Mouse (Mus musculus) hindbrain, embryonic 15.5 days (tissue): ENCODE data around the gene Crkl. TPM values are rescaled to one million over a fixed set of nuclear protein-coding genes. Genes with fewer than 3 reads are reported as not detected.

ENCODE experiments used
- ATAC-seq: fragments of 200-750 bp; cut with Nextera tagmentation; 2 replicates; pipeline ENCODE4 v1.8.0; 2017; ENCODE audit warnings: low read depth, moderate number of reproducible peaks, moderate TSS enrichment; ENCODE audit not compliant: low FRiP score
- H3K27ac ChIP-seq: fragments of 300-500 bp; sonication (generic); replicated peaks from 2 replicates; pipeline ENCODE4 v1.5.1; 2015; ENCODE audit warnings: mild to moderate bottlenecking, inconsistent platforms
- H3K27me3 ChIP-seq: fragments of 300-500 bp; sonication (generic); 2 replicates; pipeline ENCODE4 v1.6.1; 2015; ENCODE audit warnings: control low read depth, inconsistent platforms
- H3K36me3 ChIP-seq: fragments of 300-500 bp; sonication (generic); 2 replicates; pipeline ENCODE4 v1.6.1; 2015; ENCODE audit warnings: control low read depth, inconsistent platforms
- H3K4me1 ChIP-seq: fragments of 300-500 bp; sonication (generic); replicated peaks from 2 replicates; pipeline ENCODE4 v1.6.1; 2015; ENCODE audit warnings: control low read depth, inconsistent platforms
- H3K4me2 ChIP-seq: fragments of 300-500 bp; sonication (generic); 2 replicates; pipeline ENCODE4 v1.6.1; 2015; ENCODE audit warnings: moderate library complexity, mild to moderate bottlenecking, inconsistent platforms
- H3K4me3 ChIP-seq: fragments of 300-500 bp; sonication (generic); 2 replicates; pipeline ENCODE4 v1.5.1; 2015; ENCODE audit warnings: mild to moderate bottlenecking, inconsistent platforms
- H3K9ac ChIP-seq: fragments of 300-500 bp; sonication (generic); 2 replicates; pipeline ENCODE4 v1.6.1; 2015; ENCODE audit warnings: inconsistent platforms
- H3K9me3 ChIP-seq: fragments of 300-500 bp; sonication (generic); 2 replicates; pipeline ENCODE4 v1.6.1; 2016; ENCODE audit warnings: control low read depth, inconsistent platforms
- WGBS: fragments of 180-500 bp; shearing (Covaris S2); methylation state at CpG from one replicate; pipeline ENCODE4 v1.1.7; 2015; 5-methylcytosine and 5-hydroxymethylcytosine counted together
- polyA plus RNA-seq: library from polyadenylated mRNA; unstranded; fragments of >200 nt; fragmentation: Nextera tagmentation; extraction: Ambion mirVana; gene quantifications from 2 replicates; pipeline ENCODE4 v1.2.1, GENCODE M21; 2015

Gene Crkl
- polyA plus RNA-seq, 1 experiment from 2014 or later: 85.2 TPM

GRCm38 (mm10) chr16:17460254-17460653 lies 8.5 kb downstream of the Crkl start:
- Histone ChIP-seq H3K27me3 (no peaks in the 10 kb centered on the region), H3K27ac (no peak overlapping the region), H3K9ac (no peak overlapping the region), H3K4me2 (no peak overlapping the region), H3K36me3 (peaks cover 22% of the 10 kb centered on the region; the same call in 1 of the 2 replicates), H3K4me3 (no peak overlapping the region), H3K9me3 (no peaks in the 10 kb centered on the region), H3K4me1 (peaks cover 24% of the 10 kb centered on the region)
- ATAC-seq: no peak
- WGBS: 95% methylated on average over 4 of the region's 4 CpGs

DNA sequence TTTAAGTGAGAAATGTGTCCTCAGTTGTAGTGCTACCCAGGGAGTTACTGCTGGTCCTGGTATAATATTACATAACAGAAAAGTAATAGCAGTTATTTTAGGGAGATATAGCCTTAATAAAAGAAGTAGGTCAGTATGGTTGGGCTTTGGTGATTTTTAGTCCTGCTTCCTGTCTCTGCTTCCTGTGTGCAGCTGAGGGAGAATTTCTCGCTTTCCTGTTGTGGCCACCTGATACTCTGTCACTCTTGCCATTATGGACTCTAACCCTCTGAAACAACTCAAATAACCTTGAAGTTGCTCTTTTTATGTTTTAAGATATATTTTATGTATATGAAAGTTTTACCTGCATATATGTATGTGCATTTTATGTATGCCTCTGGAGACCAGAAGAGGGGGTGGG lies 9.8 kb downstream of the Crkl start:
- no peak overlapping the region for H3K9ac ChIP-seq
- no peaks in the 10 kb centered on the region for H3K9me3 ChIP-seq
- H3K36me3 ChIP-seq: peaks cover 15% of the 10 kb centered on the region; the same call in 1 of the 2 replicates
- 86% methylated on average over 1 of the region's 1 CpGs for WGBS
- H3K4me3 ChIP-seq: no peak overlapping the region
- H3K4me1 ChIP-seq: peaks cover 14% of the 10 kb centered on the region
- H3K27me3 ChIP-seq: no peaks in the 10 kb centered on the region
- H3K4me2 ChIP-seq: no peak overlapping the region
- no peak overlapping the region for H3K27ac ChIP-seq
- no peak for ATAC-seq

GRCm38 (mm10) chr16:17463184-17463583 lies 11.4 kb downstream of the Crkl start:
- Histone ChIP-seq H3K27me3 (no peaks in the 10 kb centered on the region), H3K4me2 (no peak overlapping the region), H3K4me3 (no peak overlapping the region), H3K4me1 (peaks cover 9% of the 10 kb centered on the region; the same call in 1 of the 2 replicates), H3K9me3 (no peaks in the 10 kb centered on the region), H3K9ac (no peak overlapping the region), H3K36me3 (peaks cover 7% of the 10 kb centered on the region; the same call in 1 of the 2 replicates), H3K27ac (no peak overlapping the region)
- no peak for ATAC-seq
- WGBS: 89% methylated on average over 2 of the region's 2 CpGs

- Histone ChIP-seq H3K36me3 (peaks cover 20% of the 10 kb centered on the region), H3K4me2 (no peak overlapping the region), H3K9me3 (no peaks in the 10 kb centered on the region), H3K9ac (no peak overlapping the region), H3K4me3 (no peak overlapping the region), H3K4me1 (peaks cover 3% of the 10 kb centered on the region; the same call in 1 of the 2 replicates), H3K27me3 (no peaks in the 10 kb centered on the region), H3K27ac (no peak overlapping the region)
- 93% methylated on average over 4 of the region's 4 CpGs for WGBS
- no peak for ATAC-seq
Observed at GRCm38 (mm10) chr16:17466875-17467663, 15.3 kb downstream of the Crkl start.

GRCm38 (mm10) chr16:17472498-17472897 lies 20.7 kb downstream of the Crkl start:
- H3K4me2 ChIP-seq: no peak overlapping the region
- H3K4me3 ChIP-seq: no peak overlapping the region
- H3K27ac ChIP-seq: no peak overlapping the region
- no peaks in the 10 kb centered on the region for H3K9me3 ChIP-seq
- 94% methylated on average over 6 of the region's 6 CpGs for WGBS
- no peak overlapping the region for H3K9ac ChIP-seq
- no peaks in the 10 kb centered on the region for H3K27me3 ChIP-seq
- H3K36me3 ChIP-seq: peaks cover 21% of the 10 kb centered on the region
- no peak for ATAC-seq
- H3K4me1 ChIP-seq: peaks cover 10% of the 10 kb centered on the region

DNA sequence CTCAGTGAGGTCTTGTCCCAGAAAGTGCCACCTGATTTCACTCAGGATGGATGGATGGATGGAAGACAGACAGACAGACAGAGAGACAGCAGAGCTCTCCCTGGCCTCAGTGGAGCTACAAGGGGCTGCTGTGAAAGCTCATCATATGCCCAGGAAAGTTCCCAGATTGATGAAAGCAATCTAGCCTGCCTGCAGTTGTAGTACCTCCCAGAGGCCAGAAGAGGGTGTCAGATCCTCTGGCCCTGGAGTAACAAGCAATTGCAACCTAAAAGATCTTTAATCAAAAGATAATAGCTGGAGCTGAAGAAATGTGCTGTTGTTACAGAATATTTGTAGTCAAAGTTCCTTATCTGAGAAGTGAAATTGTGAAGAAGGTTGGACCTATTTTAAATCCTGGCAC lies 22.3 kb downstream of the Crkl start:
- ATAC-seq: no peak
- no peaks in the 10 kb centered on the region for H3K27me3 ChIP-seq
- no peaks in the 10 kb centered on the region for H3K9me3 ChIP-seq
- H3K4me2 ChIP-seq: no peak overlapping the region
- peaks cover 13% of the 10 kb centered on the region for H3K4me1 ChIP-seq
- H3K36me3 ChIP-seq: peaks cover 16% of the 10 kb centered on the region
- H3K4me3 ChIP-seq: no peak overlapping the region
- H3K9ac ChIP-seq: no peak overlapping the region
- no peak overlapping the region for H3K27ac ChIP-seq

GRCm38 (mm10) chr16:17474761-17475160 lies 23.0 kb downstream of the Crkl start:
- H3K36me3 ChIP-seq: peaks cover 11% of the 10 kb centered on the region
- WGBS: 93% methylated on average over 2 of the region's 2 CpGs

DNA sequence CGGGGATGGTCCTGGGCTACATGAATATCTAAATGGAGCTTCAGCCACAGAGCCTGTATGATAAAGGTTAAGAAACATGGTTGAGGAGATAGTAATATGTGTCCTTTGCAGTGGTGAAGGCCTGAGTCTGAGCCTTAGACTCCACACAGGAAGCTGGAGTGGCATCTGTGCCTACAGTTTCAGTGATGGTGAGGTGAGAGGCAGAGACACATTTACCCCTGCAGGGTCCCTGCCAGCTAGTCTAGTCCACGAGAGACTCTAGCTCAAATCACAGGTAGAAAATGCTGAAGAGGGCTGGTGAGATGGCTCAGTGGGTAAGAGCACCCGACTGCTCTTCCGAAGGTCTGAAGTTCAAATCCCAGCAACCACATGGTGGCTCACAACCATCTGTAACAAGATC lies 23.5 kb downstream of the Crkl start:
- WGBS: 94% methylated on average over 4 of the region's 4 CpGs
- peaks cover 13% of the 10 kb centered on the region for H3K4me1 ChIP-seq
- H3K9me3 ChIP-seq: no peaks in the 10 kb centered on the region
- H3K36me3 ChIP-seq: peaks cover 6% of the 10 kb centered on the region
- H3K4me2 ChIP-seq: no peak overlapping the region
- H3K4me3 ChIP-seq: no peak overlapping the region
- H3K27ac ChIP-seq: no peak overlapping the region
- no peak for ATAC-seq
- no peaks in the 10 kb centered on the region for H3K27me3 ChIP-seq
- no peak overlapping the region for H3K9ac ChIP-seq

More at GRCm38 (mm10) chr16:17474761-17475160, 23.0 kb downstream of the Crkl start:
- Histone ChIP-seq H3K27me3 (no peaks in the 10 kb centered on the region), H3K9me3 (no peaks in the 10 kb centered on the region), H3K4me3 (no peak overlapping the region), H3K27ac (no peak overlapping the region), H3K4me2 (no peak overlapping the region), H3K4me1 (peaks cover 13% of the 10 kb centered on the region), H3K9ac (no peak overlapping the region)
- ATAC-seq: no peak

DNA sequence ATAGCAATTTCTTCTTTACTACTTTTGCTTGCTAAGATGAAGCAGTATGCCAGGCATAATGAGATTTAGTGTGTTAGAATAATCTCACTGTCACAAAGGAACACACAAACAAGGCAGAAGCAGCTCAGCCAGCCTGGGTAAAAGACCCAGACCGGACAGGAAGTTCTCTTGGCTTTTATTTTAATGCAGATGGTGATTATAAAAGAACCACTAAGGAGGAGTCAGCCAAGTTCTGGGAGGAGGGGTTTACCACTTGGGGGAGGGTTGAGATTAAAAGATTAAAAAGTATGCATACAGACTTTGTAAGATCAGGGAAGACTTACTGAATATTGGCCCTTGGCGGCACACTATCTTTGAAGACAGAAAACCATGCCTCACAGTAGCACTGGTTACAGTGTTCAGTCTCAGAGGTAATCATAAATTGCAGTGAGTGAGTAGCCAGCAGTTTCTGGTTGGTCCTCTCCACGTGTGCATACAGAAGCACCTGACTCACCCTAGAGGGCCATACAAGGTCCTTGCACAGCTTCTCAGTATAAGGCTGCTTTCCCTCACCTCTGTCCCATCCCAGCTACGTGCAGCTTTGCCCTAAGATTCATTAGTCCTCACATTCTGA lies 26.6 kb downstream of the Crkl start:
- Histone ChIP-seq H3K4me3 (no peak overlapping the region), H3K4me1 (peaks cover 9% of the 10 kb centered on the region), H3K27ac (no peak overlapping the region), H3K27me3 (no peaks in the 10 kb centered on the region), H3K36me3 (peaks cover 7% of the 10 kb centered on the region; the same call in 1 of the 2 replicates), H3K4me2 (no peak overlapping the region), H3K9ac (no peak overlapping the region), H3K9me3 (no peaks in the 10 kb centered on the region)
- ATAC-seq: no peak
- 82% methylated on average over 4 of the region's 4 CpGs for WGBS

DNA sequence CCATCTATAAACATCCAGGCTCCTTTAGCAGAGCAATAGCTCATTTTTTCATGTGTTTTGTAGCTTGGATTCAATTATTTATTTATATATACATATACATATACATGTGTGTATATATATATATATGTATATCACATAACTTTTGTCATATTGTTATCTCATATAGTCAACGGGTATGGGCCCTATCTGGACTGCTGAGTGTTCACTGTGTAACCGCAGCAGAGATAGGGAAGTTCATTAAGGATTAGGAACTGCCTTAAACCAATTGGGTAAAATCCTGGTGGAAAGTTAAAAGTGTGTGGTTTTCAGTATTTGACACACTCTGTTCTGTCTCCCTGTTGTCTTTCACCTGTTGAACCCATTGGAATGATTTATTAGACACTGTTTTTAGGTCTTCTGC lies 29.7 kb downstream of the Crkl start:
- peaks cover 26% of the 10 kb centered on the region for H3K36me3 ChIP-seq

GRCm38 (mm10) chr16:17486505-17486904 lies 34.7 kb downstream of the Crkl start:
- no peak overlapping the region for H3K4me3 ChIP-seq
- H3K27me3 ChIP-seq: peaks cover 6% of the 10 kb centered on the region; the same call in 1 of the 2 replicates
- H3K27ac ChIP-seq: no peak overlapping the region
- WGBS: 37% methylated on average over 3 of the region's 3 CpGs
- H3K9ac ChIP-seq: no peak overlapping the region
- no peak for ATAC-seq
- peaks cover 12% of the 10 kb centered on the region for H3K4me1 ChIP-seq
- peaks cover 31% of the 10 kb centered on the region for H3K36me3 ChIP-seq
- no peaks in the 10 kb centered on the region for H3K9me3 ChIP-seq
- H3K4me2 ChIP-seq: no peak overlapping the region

More for the DNA sequence above, 29.7 kb downstream of the Crkl start:
- no peaks in the 10 kb centered on the region for H3K9me3 ChIP-seq
- no peak overlapping the region for H3K4me2 ChIP-seq
- ATAC-seq: no peak
- H3K27me3 ChIP-seq: no peaks in the 10 kb centered on the region
- H3K9ac ChIP-seq: no peak overlapping the region
- H3K4me3 ChIP-seq: no peak overlapping the region
- H3K27ac ChIP-seq: no peak overlapping the region
- 0 out of 2 replicates have a peak, but pooled peaks cover 5% of the 10 kb centered on the region for H3K4me1 ChIP-seq
- WGBS: 100% methylated on average over 2 of the region's 2 CpGs
